In the genomic region with DNA sequence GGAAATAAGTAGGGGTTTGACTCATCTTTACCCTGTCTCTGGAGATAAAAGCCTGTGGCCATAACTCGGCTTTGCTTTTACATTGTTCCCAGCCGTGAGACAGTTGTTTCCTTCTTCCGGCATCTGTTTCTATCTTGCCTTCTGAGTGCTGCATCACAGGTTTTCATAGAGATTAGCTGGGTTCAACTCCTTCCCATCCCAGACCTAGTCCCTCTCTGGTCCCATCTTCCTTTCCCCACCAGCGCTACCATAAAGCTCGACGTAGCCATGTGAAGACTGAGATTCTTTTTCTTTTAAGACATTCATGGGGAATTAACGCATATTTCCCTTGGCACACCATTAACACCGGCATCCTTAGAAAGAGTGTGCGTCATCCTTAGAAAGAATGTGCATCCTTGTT, we compare ENCODE assay signal across 8 mouse cellular contexts.
DNase-seq lines count a peak whose midpoint lies in the region; ATAC-seq and TF ChIP-seq lines count a peak whose summit lies in the region.

No protein-coding gene starts in this region.

- TF ChIP-seq CTCF in E14TG2a.4 (conservative IDR thresholded peaks at IDR 0.05; ENCODE audit: low read length) = no peak

- H3K9me3 ChIP-seq in E14TG2a.4 (ENCODE audit: low read length) (no peaks in the 10 kb centered on the region), ES-E14 (ENCODE audit: control insufficient read depth, insufficient read depth, low read depth, low read length) (no peaks in the 10 kb centered on the region)
- no peaks in the 10 kb centered on the region for H3K9me3 ChIP-seq in hindbrain, embryonic 13.5 days

- H3K4me3 ChIP-seq in E14TG2a.4 (replicated peaks; ENCODE audit: low read length) (peak overlapping the region; percentile 66; the same call in 1 of the 2 replicates), ES-E14 (ENCODE audit: insufficient read depth in 1 of 2, low read depth in 1 of 2, low read length in 2 of 2, poor library complexity in 1 of 2, severe bottlenecking in 1 of 2) (peak overlapping the region; percentile 21 to 38; a peak in 2 of 4 replicates)
- H3K4me3 ChIP-seq in hindbrain, embryonic 13.5 days = peak overlapping the region; percentile 23; the same call in 1 of the 2 replicates

- WGBS in hindbrain, embryonic 13.5 days = 4% methylated on average over 9 of the region's 9 CpGs

- H3K4me1 ChIP-seq in E14TG2a.4 (replicated peaks; ENCODE audit: low read depth, low read length) = peaks cover 77% of the 10 kb centered on the region
- H3K4me1 ChIP-seq in ES-E14 (ENCODE audit: control insufficient read depth in 2 of 2, insufficient read depth in 2 of 2, low read length in 2 of 2, poor library complexity in 1 of 2) = peaks cover 9 to 30% of the 10 kb centered on the region in 2 experiments; a peak in 3 of 4 replicates
- H3K4me1 ChIP-seq in hindbrain, embryonic 13.5 days (replicated peaks) = peaks cover 51% of the 10 kb centered on the region

- no peaks in the 10 kb centered on the region for H3K27me3 ChIP-seq in E14TG2a.4 (ENCODE audit: insufficient read depth, low read length)
- no peaks in the 10 kb centered on the region; the same call in 1 of the 2 replicates for H3K27me3 ChIP-seq in hindbrain, embryonic 13.5 days

- no peak overlapping the region for H3K27ac ChIP-seq in ES-E14 (ENCODE audit: insufficient read depth, low read depth, low read length, poor library complexity, severe bottlenecking)
- no peak overlapping the region for H3K27ac ChIP-seq in hindbrain, embryonic 13.5 days

- H3K4me2 ChIP-seq in hindbrain, embryonic 13.5 days = peak overlapping the region; percentile 50

- no peak for DNase-seq in ES-E14 (ENCODE audit: low read depth, low spot score)
- DNase-seq in cerebellum, adult 9-10 months = no peak
- DNase-seq in gastrocnemius, postnatal 4 days (ENCODE audit: low spot score in 2 of 2) = no peak
- no peak for DNase-seq in adrenal gland, postnatal 25 days

- H3K9ac ChIP-seq in ES-E14 (ENCODE audit: insufficient read depth, low read depth, low read length, poor library complexity, severe bottlenecking) = no peak overlapping the region
- no peak overlapping the region for H3K9ac ChIP-seq in hindbrain, embryonic 13.5 days

- in situ Hi-C loops in ES-E14 (cut with MboI; ENCODE audit: low sequenced_read_pairs in 2 of 2, unreplicated experiment in 2 of 2) = no loop called here

- H3K36me3 ChIP-seq in E14TG2a.4 (ENCODE audit: insufficient read depth, low read length) (no peaks in the 10 kb centered on the region), ES-E14 (ENCODE audit: control insufficient read depth, insufficient read depth, low read length, poor library complexity, severe bottlenecking) (no peaks in the 10 kb centered on the region)
- H3K36me3 ChIP-seq in hindbrain, embryonic 13.5 days = no peaks in the 10 kb centered on the region

- ATAC-seq in hindbrain, embryonic 13.5 days (ENCODE audit: low FRiP score) = peak; percentile 11; the same call in 1 of the 2 replicates
- peak; percentile 33 for ATAC-seq in megakaryocyte progenitor cell, adult 5-6 weeks (replicated peaks; ENCODE audit: poor library complexity)
- ATAC-seq in granulocyte monocyte progenitor cell, adult 5-6 weeks (replicated peaks; ENCODE audit: poor library complexity, severe bottlenecking) = no peak

TF ChIP-seq in ES-E14, 5 proteins besides CTCF, POLR2A, EP300 and RAD21:
- no peak for TF ChIP-seq HCFC1 (IDR thresholded peaks at IDR 0.05; ENCODE audit: borderline replicate concordance, insufficient read depth, low read length)
- TF ChIP-seq CHD2 (IDR thresholded peaks at IDR 0.05; ENCODE audit: low read depth, low read length) = no peak
- TF ChIP-seq ZC3H11A (IDR thresholded peaks at IDR 0.05; ENCODE audit: borderline replicate concordance, low read depth, low read length) = no peak
- TF ChIP-seq MAFK (IDR thresholded peaks at IDR 0.05; ENCODE audit: insufficient read depth, low read depth, low read length) = no peak
- no peak for TF ChIP-seq ZNF384 (IDR thresholded peaks at IDR 0.05; ENCODE audit: low read depth, low read length)
TF ChIP-seq in ES-E14: peak in this region for 0.
